Mouse (Mus musculus) cerebellum, adult 2 months (tissue): ENCODE data around the gene Nt5c2.

Experiments used
- CTCF ChIP-seq: fragments of 200-500 bp; IDR thresholded peaks from 2 replicates; pipeline ENCODE4 v1.5.1; 2011; ENCODE audit warnings: low read depth, mild to moderate bottlenecking, control low read depth, low read length, moderate library complexity, borderline replicate concordance; ENCODE audit not compliant: insufficient read depth
- POLR2A ChIP-seq: fragments of 200-500 bp; IDR thresholded peaks from 2 replicates; pipeline ENCODE4 v1.6.1; 2011; ENCODE audit warnings: low read length, control low read depth, borderline replicate concordance; ENCODE audit not compliant: insufficient read depth

GRCm38 (mm10) chr19:46926357-46926756, 88.6 kb downstream of the Nt5c2 start:
- TF ChIP-seq CTCF (no peak), POLR2A (no peak)
